Mouse (Mus musculus) left cerebral cortex, postnatal 36 days (tissue): ENCODE measurements at regions not wholly inside any gene's neighbourhood (a gene's known extent, or its start where the extent isn't known, plus 50 kb on each side); places are given as distances from the start of the nearest gene placed in this dataset.
"Not testable (repeated sequence)": the region's sequence is repeated elsewhere in the genome, so short reads cannot be mapped to it uniquely, and the experiment has no call there.

Experiments
- DNase-seq, 2 experiments: peaks; one replicate each; pipeline ENCODE4 v3.0.0; 2021 to 2022; ENCODE audit warnings: low spot score in 2 of 2, mixed read lengths in 1 of 2
- intact Hi-C: fragments of 180-260 bp; cut with DNase I; formaldehyde crosslinking; loops from one replicate; pipeline ENCODE4 v1.15.1; 2025

DNA sequence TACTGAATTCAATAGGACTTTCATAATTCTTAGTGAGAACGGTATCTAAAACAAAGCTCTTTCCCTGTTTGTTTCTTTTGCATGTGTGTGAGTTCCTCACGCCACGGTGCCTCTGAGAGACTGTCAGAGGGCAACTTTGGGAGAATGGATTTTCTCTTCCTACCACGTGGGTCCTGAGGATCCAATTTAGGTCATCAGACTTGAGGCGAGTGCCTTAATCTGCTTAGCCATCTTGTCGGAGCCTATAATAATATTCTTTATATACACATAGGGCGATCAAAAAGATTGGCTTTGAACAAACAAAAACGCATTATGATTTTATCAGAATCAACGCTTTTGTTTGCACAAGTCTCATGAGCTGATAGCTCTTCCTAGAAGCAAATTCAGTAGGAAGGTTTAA is 119.6 kb downstream of the Enc1 start:
- intact Hi-C loops: no loop called here
- no peak for DNase-seq

DNA sequence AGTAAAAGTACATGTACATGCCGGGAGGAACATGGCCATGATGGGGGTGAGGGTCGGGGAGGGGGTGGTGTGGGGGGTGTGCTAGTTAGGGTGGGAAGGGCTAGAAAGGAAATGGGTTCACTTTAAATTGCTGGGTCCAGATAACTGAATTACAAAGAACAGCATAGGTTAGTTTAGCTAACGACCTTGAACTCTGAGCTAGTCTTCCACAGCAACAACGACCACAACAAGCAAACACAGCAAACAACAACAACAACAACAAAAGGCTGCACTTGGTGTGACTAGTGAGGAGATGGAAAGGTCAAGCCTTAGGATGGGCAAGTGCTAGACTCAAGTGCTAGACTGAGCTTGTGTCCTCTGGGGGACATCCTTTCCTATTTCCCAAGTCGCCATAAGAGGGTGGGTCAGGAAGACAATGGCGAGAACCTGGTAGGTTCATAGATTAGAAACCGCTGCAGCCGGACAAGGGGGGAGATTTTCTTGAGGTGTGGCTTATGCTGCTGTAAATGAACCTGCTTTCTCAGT is 117.9 kb downstream of the Enc1 start:
- intact Hi-C loops: no loop called here
- DNase-seq: no peak

GRCm38 (mm10) chr13:97358261-97358660 is 117.4 kb downstream of the Enc1 start:
- intact Hi-C loops: no loop called here
- no peak for DNase-seq

DNA sequence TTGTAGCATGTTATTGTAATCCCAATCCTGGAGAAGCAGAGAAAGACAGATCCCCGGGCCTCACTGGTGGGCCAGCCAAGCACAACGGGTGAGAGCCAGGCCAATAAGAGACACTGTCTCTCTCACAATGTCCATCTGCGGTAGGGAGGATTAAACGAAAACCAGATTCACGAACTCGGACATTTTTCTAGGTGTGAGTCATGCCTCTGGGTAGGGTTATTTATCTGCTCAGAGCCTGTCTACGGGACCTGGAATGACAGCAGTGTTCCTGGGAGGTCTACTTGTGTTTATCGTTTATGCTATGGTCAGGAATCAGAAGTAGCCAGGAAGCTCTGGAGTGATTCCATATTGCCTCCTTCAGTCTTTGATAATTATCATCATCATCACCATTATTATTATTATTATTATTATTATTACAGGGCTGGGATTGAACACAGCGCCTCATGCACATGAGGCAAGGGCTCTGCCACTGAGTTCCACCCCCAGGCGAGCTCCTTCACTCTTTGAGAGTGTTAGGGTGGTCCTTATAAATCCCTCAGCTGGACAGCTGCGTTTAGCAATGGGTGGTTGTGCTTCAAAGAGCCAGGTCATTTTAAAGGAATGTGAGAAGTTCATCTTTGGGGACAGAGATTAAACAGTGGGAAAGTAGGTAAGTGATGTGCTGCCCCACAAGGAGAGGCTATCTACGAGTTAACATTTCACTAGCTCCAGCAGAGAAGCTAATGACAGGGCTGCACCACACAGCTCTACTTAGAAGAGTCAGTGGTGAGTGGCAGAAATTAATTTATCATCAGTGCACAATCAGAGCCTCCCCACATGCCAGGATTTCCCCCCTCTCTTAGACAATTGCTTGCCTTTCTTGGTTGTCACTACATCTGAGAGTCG is 116.3 kb downstream of the Enc1 start:
- no peak for DNase-seq
- intact Hi-C loops: no loop called here

DNA sequence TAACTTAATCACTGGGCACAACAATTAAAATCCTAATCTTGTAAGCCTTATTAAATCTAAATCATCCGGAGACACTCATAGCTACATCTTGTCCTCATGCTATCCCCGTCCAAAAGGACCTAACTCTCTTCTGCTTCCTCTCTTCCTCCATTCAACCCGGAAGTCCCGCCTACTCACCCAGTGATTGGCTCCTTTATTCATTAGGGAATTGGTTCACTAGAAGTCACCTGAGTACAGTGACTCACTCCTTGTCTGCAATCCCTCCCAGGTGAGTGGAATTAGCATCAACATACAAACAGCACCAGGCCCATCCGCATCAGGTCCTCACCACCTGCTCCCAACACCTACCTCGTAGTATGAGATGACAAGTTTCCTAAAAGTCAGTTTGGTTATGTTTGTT is 114.5 kb downstream of the Enc1 start:
- DNase-seq: not testable (repeated sequence)

GRCm38 (mm10) chr13:97347696-97348095 is 106.8 kb downstream of the Enc1 start:
- intact Hi-C loops: no loop called here
- DNase-seq: no peak

More for the DNA sequence above, 114.5 kb downstream of the Enc1 start:
- intact Hi-C loops: not testable (repeated sequence)

DNA sequence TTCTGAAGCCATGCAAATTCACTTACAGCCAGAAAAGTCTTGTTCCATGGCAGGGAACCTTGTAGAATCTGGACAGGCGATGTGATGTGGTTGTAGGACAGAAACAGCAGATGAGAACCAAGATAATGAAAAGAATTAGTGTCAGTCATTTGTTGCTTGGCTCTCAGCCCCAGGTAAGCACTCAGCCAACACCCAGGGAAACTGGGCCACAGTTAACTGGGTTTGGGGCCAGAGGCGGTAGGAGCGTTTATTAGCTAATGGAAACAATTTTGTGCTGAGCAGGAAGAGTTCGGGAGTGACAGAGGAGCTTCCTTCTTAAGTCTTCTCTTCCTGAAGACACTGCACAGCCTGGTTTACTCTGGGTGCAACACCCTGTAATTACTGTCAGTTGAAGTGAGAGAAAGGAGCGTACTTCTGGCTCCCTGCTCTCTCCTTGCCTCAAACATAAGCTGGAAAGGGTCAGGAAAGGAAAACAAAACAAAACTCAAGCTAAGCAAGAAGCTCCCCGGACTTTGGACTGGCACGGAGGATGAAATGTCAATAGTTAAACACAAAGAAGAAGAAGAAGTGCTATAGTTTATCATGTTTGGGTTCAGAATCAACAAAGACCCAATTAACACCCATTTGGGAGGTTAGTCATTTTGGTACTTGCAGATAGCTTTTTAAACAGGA is 100.4 kb downstream of the Enc1 start:
- DNase-seq: no peak
- intact Hi-C loops: no loop called here

DNA sequence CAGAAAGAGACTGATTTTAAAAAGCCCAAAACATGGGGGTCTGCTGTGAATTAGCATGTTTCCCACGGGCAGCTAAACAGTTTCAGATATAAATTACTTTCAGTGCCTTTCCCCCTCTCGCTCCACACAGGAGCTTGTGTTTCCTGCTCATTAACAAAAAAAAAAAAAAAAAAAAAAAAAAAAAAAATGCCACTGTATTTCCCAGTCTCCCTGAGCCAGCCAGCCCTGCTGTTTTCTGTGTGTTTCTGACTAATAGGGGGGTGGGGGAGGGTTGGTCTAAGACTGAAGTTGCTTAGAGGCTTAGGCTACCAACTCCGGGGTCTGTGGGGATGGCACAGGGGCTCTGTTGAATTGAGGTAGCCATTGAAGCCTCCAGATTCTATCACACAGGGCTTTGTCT is 97.0 kb downstream of the Enc1 start:
- no peak for DNase-seq
- intact Hi-C loops: no loop called here

GRCm38 (mm10) chr13:97337296-97337731 is 96.4 kb downstream of the Enc1 start:
- peak; percentile 19 to 23 for DNase-seq
- intact Hi-C loops: no loop called here

GRCm38 (mm10) chr13:97333801-97334534 is 93.1 kb downstream of the Enc1 start:
- intact Hi-C loops: no loop called here
- no peak for DNase-seq

- intact Hi-C loops: no loop called here
- DNase-seq: no peak
Measured at GRCm38 (mm10) chr13:97331072-97331471, 90.2 kb downstream of the Enc1 start.

DNA sequence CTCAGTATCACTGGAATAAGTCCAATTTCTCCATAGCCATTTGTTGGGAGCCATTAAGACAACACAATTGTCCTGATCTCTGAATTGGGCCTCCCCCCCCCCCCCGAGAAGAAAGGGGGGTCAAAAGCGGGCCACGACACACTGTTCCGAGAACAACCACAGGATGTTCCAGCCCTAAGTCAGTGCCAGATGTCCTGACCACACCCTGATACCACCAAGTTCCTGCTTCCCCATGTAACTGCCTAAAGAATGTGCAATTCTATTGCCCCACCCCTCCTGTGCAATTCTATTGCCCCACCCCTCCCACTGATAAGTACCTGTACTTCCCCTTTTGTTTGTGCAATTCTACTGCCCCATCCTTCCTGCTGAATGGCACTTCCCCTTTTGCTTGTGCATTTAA is 80.4 kb downstream of the Enc1 start:
- intact Hi-C loops, DNase-seq: not testable (repeated sequence)

- intact Hi-C loops: no loop called here
- DNase-seq: no peak
Measured at GRCm38 (mm10) chr13:97320756-97321155, 79.9 kb downstream of the Enc1 start.

GRCm38 (mm10) chr13:97320298-97320697 is 79.4 kb downstream of the Enc1 start:
- DNase-seq: no peak
- intact Hi-C loops: no loop called here

DNA sequence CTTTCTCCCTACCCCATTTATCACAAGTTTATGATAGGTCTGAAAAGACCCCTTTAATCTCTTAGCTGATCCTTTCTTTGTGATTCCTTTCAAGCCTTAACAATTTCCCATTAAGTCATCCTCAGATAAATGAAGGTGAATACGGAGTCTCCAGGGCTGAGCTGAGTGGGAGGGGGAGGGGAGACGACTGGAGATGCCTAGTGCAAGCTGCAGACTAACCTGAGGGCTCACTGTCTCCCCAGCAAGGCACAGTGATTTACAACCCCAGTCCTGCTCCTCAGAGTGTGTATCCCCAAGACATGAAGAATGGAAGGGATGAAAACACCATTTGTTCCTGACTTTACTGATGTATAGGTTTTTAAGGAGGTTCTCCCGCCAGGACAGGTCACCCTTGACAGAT is 76.7 kb downstream of the Enc1 start:
- DNase-seq: no peak
- intact Hi-C loops: no loop called here

- intact Hi-C loops: no loop called here
- no peak for DNase-seq
Measured at GRCm38 (mm10) chr13:97312420-97313370, 71.8 kb downstream of the Enc1 start.

- intact Hi-C loops: no loop called here
- DNase-seq: no peak
Measured at GRCm38 (mm10) chr13:97311340-97311739, 70.4 kb downstream of the Enc1 start.

GRCm38 (mm10) chr13:97310855-97311189 is 69.9 kb downstream of the Enc1 start:
- intact Hi-C loops: no loop called here
- no peak for DNase-seq

GRCm38 (mm10) chr13:97310186-97310854 is 69.4 kb downstream of the Enc1 start:
- intact Hi-C loops: no loop called here
- DNase-seq: no peak
